Mouse (Mus musculus) stomach, embryonic 14.5 days (tissue): ENCODE measurements around the gene Asrgl1. TPM values are rescaled to one million over a fixed set of nuclear protein-coding genes. Genes with fewer than 3 reads are reported as not detected.

Source experiments
- ATAC-seq: fragments of 200-750 bp; cut with Nextera tagmentation; 2 replicates; pipeline ENCODE4 v1.8.0; 2017; ENCODE audit warnings: low read depth, moderate TSS enrichment; ENCODE audit not compliant: insufficient number of reproducible peaks, insufficient read depth, low FRiP score
- H3K27ac ChIP-seq: fragments of 300-500 bp; sonication (generic); 2 replicates; pipeline ENCODE4 v1.5.1; 2014; ENCODE audit warnings: mild to moderate bottlenecking, low read length, moderate library complexity, mixed read lengths
- H3K27me3 ChIP-seq: fragments of 300-500 bp; sonication (generic); 2 replicates; pipeline ENCODE4 v1.6.1; 2014; ENCODE audit warnings: low read length, control low read depth, mixed read lengths; ENCODE audit not compliant: control insufficient read depth, insufficient read depth
- H3K36me3 ChIP-seq: fragments of 300-500 bp; sonication (generic); 2 replicates; pipeline ENCODE4 v1.6.1; 2014; ENCODE audit warnings: mild to moderate bottlenecking, control low read depth, low read length, moderate library complexity, mixed read lengths; ENCODE audit not compliant: control insufficient read depth, insufficient read depth
- H3K4me1 ChIP-seq: fragments of 300-500 bp; sonication (generic); 2 replicates; pipeline ENCODE4 v1.6.1; 2014; ENCODE audit warnings: low read length, control low read depth, mixed read lengths; ENCODE audit not compliant: control insufficient read depth, insufficient read depth
- H3K4me2 ChIP-seq: fragments of 300-500 bp; sonication (generic); replicated peaks from 2 replicates; pipeline ENCODE4 v1.6.1; 2014; ENCODE audit warnings: low read depth, low read length, control low read depth
- H3K4me3 ChIP-seq: fragments of 300-500 bp; sonication (generic); 2 replicates; pipeline ENCODE4 v1.5.1; 2014; ENCODE audit warnings: low read depth, low read length, control low read depth
- H3K9ac ChIP-seq: fragments of 300-500 bp; sonication (generic); replicated peaks from 2 replicates; pipeline ENCODE4 v1.6.1; 2014; ENCODE audit warnings: low read depth, mild to moderate bottlenecking, control low read depth, low read length, moderate library complexity, mixed read lengths
- H3K9me3 ChIP-seq: fragments of 300-500 bp; sonication (generic); 2 replicates; pipeline ENCODE4 v1.6.1; 2016; ENCODE audit warnings: low read depth, low read length, control low read depth; ENCODE audit not compliant: control insufficient read depth
- WGBS: fragments of 180-500 bp; shearing (Covaris S2); extraction: QIAGEN DNeasy Blood & Tissue Kit; methylation state at CpG from one replicate; pipeline ENCODE4 v1.1.7; 2014; 5-methylcytosine and 5-hydroxymethylcytosine counted together
- polyA plus RNA-seq: library from polyadenylated mRNA; unstranded; fragments of >200 nt; fragmentation: Nextera tagmentation; extraction: Ambion mirVana; gene quantifications from 2 replicates; pipeline ENCODE4 v1.2.1, GENCODE M21; 2014

The Asrgl1 gene
- polyA plus RNA-seq, 1 experiment from 2014 or later = 9.3 TPM

- H3K27ac ChIP-seq = peak overlapping the region; percentile 90; the same call in 1 of the 2 replicates
- no peak for ATAC-seq
- H3K27me3 ChIP-seq = no peaks in the 10 kb centered on the region
- H3K36me3 ChIP-seq = no peaks in the 10 kb centered on the region
- WGBS = 63% methylated on average over 2 of the region's 2 CpGs
- H3K4me2 ChIP-seq = no peak overlapping the region
- H3K9me3 ChIP-seq = no peaks in the 10 kb centered on the region
- no peak overlapping the region for H3K4me3 ChIP-seq
- peaks cover 32% of the 10 kb centered on the region for H3K4me1 ChIP-seq
- H3K9ac ChIP-seq = no peak overlapping the region
Observed at GRCm38 (mm10) chr19:9072157-9072530, 63.3 kb downstream of the Asrgl1 start.

- Histone ChIP-seq H3K4me2 (no peak overlapping the region), H3K4me3 (no peak overlapping the region), H3K4me1 (peaks cover 37% of the 10 kb centered on the region), H3K9me3 (no peaks in the 10 kb centered on the region), H3K9ac (no peak overlapping the region), H3K27ac (peak overlapping the region; percentile 90; the same call in 1 of the 2 replicates), H3K27me3 (no peaks in the 10 kb centered on the region), H3K36me3 (no peaks in the 10 kb centered on the region)
- 63% methylated on average over 7 of the region's 7 CpGs for WGBS
- ATAC-seq = no peak
Observed at GRCm38 (mm10) chr19:9071456-9072156, 63.8 kb downstream of the Asrgl1 start.

DNA sequence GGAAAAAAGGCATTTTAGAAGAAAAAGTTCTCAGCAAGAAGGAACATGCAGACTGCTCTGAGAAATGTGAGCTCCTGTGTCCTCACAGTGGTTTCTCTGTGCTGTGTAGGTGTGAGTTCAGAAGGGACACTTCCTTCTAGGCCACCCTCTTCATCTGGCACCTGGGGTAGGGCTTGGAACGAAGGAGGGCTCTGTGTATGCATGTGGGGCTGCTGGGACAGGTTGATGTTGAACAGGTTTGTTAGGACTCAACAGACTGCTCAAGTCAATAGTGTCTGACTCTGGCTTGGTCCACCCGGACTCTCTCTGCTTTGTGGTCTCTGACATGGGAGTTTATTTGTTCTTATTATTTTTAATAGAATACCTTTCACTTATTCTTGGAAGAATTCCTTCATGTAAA lies 65.1 kb downstream of the Asrgl1 start:
- H3K27me3 ChIP-seq = no peaks in the 10 kb centered on the region
- no peaks in the 10 kb centered on the region for H3K9me3 ChIP-seq
- H3K9ac ChIP-seq = no peak overlapping the region
- H3K27ac ChIP-seq = peak overlapping the region; percentile 90
- 39% methylated on average over 2 of the region's 2 CpGs for WGBS
- peaks cover 49% of the 10 kb centered on the region for H3K4me1 ChIP-seq
- H3K36me3 ChIP-seq = no peaks in the 10 kb centered on the region
- H3K4me2 ChIP-seq = no peak overlapping the region
- peak; percentile 55; the same call in 1 of the 2 replicates for ATAC-seq
- no peak overlapping the region for H3K4me3 ChIP-seq

DNA sequence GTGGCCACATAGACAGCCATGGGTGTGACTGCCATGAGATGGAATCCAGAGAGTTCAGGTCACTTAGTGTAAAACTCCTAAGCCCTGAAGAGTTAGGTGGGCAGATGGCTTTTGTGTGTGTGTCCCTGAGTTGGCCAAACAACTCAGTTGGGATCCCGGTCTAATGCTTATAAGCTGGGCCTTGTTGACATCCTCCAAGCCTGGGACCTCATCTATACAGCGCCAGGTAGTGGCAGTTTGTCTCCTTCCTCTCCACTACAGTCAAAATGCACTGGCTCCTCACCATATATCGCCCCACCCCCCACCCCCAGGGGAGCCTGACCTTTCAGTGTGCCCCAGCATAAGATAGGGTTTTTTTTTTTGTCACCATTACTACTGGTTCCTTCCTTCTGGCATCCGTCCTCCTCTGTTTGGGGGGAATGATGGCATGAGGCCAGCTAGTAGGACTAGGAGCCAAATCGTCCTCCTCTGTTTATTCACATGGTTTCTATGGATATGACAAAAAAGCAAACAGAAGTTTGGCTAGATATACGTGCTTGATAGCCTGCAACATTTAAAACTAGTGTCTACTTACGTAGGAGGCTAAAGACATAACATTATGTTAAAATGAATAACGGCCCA lies 65.6 kb downstream of the Asrgl1 start:
- Histone ChIP-seq H3K36me3 (no peaks in the 10 kb centered on the region), H3K27ac (peak overlapping the region; percentile 90), H3K4me1 (peaks cover 49% of the 10 kb centered on the region), H3K9me3 (no peaks in the 10 kb centered on the region), H3K27me3 (no peaks in the 10 kb centered on the region), H3K9ac (no peak overlapping the region), H3K4me2 (no peak overlapping the region), H3K4me3 (no peak overlapping the region)
- WGBS = 34% methylated on average over 8 of the region's 8 CpGs
- ATAC-seq = no peak

GRCm38 (mm10) chr19:9067292-9067691 lies 68.1 kb downstream of the Asrgl1 start:
- Histone ChIP-seq H3K4me3 (no peak overlapping the region), H3K27me3 (no peaks in the 10 kb centered on the region), H3K27ac (peak overlapping the region; percentile 70; the same call in 1 of the 2 replicates), H3K9ac (no peak overlapping the region), H3K4me1 (peaks cover 42% of the 10 kb centered on the region), H3K4me2 (no peak overlapping the region), H3K9me3 (no peaks in the 10 kb centered on the region), H3K36me3 (no peaks in the 10 kb centered on the region)
- 73% methylated on average over 5 of the region's 5 CpGs for WGBS
- ATAC-seq = no peak

DNA sequence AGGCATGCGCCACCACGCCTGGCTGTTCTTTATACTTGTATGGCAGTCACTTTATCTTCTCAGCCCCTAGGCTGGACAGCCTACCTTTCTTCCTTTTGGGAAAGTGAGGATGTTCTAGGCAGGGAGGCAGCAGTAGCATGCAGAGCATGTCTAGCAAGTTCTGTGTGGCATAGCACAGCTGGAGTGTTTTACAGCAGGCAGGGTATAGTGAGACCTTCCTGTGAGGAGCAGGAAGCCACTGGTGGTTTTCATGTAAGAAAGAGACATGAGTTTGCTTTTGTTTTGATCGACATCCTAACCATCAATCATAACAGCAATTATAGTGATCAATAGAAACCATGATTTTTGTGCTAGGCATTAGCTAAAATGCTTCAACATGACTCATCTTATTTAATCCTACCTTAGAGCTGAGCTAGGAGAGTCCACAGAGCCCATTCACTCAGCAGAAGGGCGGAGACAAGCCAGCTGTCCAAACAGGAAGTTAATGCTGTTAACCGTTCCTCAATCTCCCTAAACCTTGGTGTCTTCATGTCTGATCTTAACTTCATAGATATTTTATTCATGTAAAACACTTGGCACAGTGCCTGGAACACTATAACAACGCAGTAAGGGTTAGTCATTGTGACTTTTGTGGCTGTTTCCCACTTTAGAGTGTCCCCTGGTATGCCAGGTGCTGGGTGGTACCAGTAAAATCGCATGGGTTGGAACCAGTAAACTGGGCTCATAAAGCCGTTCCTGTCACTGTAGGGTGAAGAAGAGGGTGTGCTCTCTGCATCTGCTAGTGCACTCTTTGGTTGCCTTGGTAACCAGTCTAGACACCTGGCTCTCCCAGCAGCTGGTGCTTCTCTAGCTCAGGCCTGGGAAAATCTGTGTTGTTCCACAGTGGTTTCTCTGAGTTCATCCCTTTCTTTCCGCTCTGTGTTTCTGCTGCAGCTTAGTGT lies 69.5 kb downstream of the Asrgl1 start:
- Histone ChIP-seq H3K4me3 (no peak overlapping the region), H3K27me3 (no peaks in the 10 kb centered on the region), H3K4me2 (no peak overlapping the region), H3K27ac (peak overlapping the region; percentile 70), H3K4me1 (peaks cover 30% of the 10 kb centered on the region), H3K36me3 (no peaks in the 10 kb centered on the region), H3K9ac (no peak overlapping the region), H3K9me3 (no peaks in the 10 kb centered on the region)
- WGBS = 26% methylated on average over 9 of the region's 9 CpGs
- ATAC-seq = peak; percentile 73; the same call in 1 of the 2 replicates

DNA sequence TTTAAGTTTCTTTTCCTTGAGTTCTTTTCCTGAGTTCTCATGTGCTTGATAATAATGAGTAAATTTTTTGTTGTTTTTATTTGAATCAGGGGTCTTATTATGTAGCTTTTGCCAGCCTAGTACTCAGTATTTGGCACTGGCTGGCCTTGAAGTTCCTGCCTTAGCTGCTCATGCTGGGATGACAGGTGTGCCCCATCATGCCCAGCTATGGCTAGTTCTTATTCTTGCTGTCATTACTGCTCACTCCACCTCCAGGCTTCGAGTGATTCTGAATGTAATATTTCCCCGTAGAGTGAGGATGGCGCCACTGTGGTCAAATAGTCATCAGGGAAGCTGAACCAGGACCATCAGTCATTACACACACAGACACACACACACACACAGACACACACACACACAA lies 71.6 kb downstream of the Asrgl1 start:
- Histone ChIP-seq H3K27ac (no peak overlapping the region), H3K9ac (no peak overlapping the region), H3K36me3 (no peaks in the 10 kb centered on the region), H3K9me3 (no peaks in the 10 kb centered on the region), H3K4me2 (no peak overlapping the region), H3K27me3 (no peaks in the 10 kb centered on the region), H3K4me3 (no peak overlapping the region), H3K4me1 (peaks cover 17% of the 10 kb centered on the region)
- WGBS = 78% methylated on average over 3 of the region's 3 CpGs
- ATAC-seq = no peak

DNA sequence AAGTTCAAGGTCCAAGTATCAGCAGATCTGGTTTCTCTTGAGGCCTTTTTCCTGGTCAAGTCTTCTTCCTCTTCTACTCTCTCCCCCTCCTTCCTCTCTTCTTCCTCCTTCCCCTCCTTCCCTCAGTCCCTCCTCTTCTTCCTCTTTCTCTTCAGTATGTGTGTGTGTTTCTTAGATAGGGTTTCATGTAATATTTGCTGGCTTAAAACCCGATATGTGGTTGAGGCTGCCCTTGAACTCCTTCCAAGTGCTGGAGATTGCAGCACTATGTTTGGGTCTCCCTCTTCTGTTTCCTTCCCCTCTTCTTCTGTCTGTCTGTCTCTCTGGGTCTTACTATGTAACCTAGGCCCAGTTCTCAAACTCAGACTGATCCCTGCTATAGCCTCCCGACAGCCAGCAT lies 72.6 kb downstream of the Asrgl1 start:
- Histone ChIP-seq H3K27me3 (no peaks in the 10 kb centered on the region), H3K9ac (no peak overlapping the region), H3K4me1 (peaks cover 17% of the 10 kb centered on the region), H3K4me3 (no peak overlapping the region), H3K9me3 (no peaks in the 10 kb centered on the region), H3K36me3 (no peaks in the 10 kb centered on the region), H3K4me2 (no peak overlapping the region), H3K27ac (no peak overlapping the region)
- WGBS = 89% methylated on average over 2 of the region's 2 CpGs
- ATAC-seq = no peak
